Mouse (Mus musculus) heart, adult 2 months (tissue): ENCODE measurements around the gene Nub1. TPM values are rescaled to one million over a fixed set of nuclear protein-coding genes. Genes with fewer than 3 reads are reported as not detected.

Experiments used
- DNase-seq, 2 experiments: peaks; one replicate each; pipeline ENCODE4 v3.0.0; 2021
- H3K27ac ChIP-seq: fragments of 200-600 bp; 2 replicates; pipeline ENCODE4 v1.8.1; 2022
- H3K27me3 ChIP-seq: fragments of 200-500 bp; 2 replicates; pipeline ENCODE4 v1.6.1; 2012; ENCODE audit warnings: mild to moderate bottlenecking, low read length, inconsistent platforms, mixed read lengths; ENCODE audit not compliant: control insufficient read depth, insufficient read depth
- H3K36me3 ChIP-seq: fragments of 200-500 bp; 2 replicates; pipeline ENCODE4 v1.6.1; 2012; ENCODE audit warnings: low read length, inconsistent platforms; ENCODE audit not compliant: control insufficient read depth, insufficient read depth
- H3K4me1 ChIP-seq: fragments of 200-500 bp; 2 replicates; pipeline ENCODE4 v1.6.1; 2011; ENCODE audit warnings: low read length; ENCODE audit not compliant: control insufficient read depth, insufficient read depth
- H3K4me3 ChIP-seq: fragments of 200-600 bp; 2 replicates; pipeline ENCODE4 v1.8.1; 2022
- H3K79me2 ChIP-seq: fragments of 200-500 bp; replicated peaks from 2 replicates; pipeline ENCODE4 v1.6.1; 2012; ENCODE audit warnings: mild to moderate bottlenecking, inconsistent platforms, low read length, moderate library complexity, mixed read lengths; ENCODE audit not compliant: control insufficient read depth, insufficient read depth
- H3K9ac ChIP-seq: fragments of 200-500 bp; 2 replicates; pipeline ENCODE4 v1.6.1; 2012; ENCODE audit warnings: low read depth, mild to moderate bottlenecking, control low read depth, inconsistent platforms, low read length, mixed read lengths
- CTCF ChIP-seq: fragments of 200-600 bp; IDR thresholded peaks from 2 replicates; pipeline ENCODE4 v1.8.1; 2022; ENCODE audit warnings: antibody characterized with exemption, mild to moderate bottlenecking, moderate library complexity
- EP300 ChIP-seq: fragments of 200-500 bp; IDR thresholded peaks from 2 replicates; pipeline ENCODE4 v1.6.1; 2011; ENCODE audit warnings: low read depth, low read length, control low read depth; ENCODE audit not compliant: insufficient read depth
- POLR2A ChIP-seq: fragments of 200-500 bp; IDR thresholded peaks from 2 replicates; pipeline ENCODE4 v1.6.1; 2011; ENCODE audit warnings: mild to moderate bottlenecking, low read depth, low read length, control low read depth; ENCODE audit not compliant: insufficient read depth
- WGBS: fragments of 180-500 bp; shearing (Covaris S2); methylation state at CpG from one replicate; pipeline ENCODE4 v1.1.7; 2018; 5-methylcytosine and 5-hydroxymethylcytosine counted together
- intact Hi-C: fragments of 180-260 bp; cut with DNase I; formaldehyde crosslinking; loops from one replicate; pipeline ENCODE4 v1.15.1; 2025
- polyA plus RNA-seq: library from polyadenylated mRNA; depleted of rRNA; stranded (reverse); fragments of >200 nt; gene quantifications from 2 replicates; pipeline ENCODE4 v1.2.3, GENCODE M21; 2012
- total RNA-seq, 2 experiments: library from RNA; stranded (reverse); gene quantifications; 2 replicates each; pipeline ENCODE4 v1.2.3; 2021

Gene Nub1
- total and polyA plus RNA-seq, 3 experiments = 26.3 to 39.9 (median 32.2) TPM

- TF ChIP-seq CTCF (no peak), POLR2A (no peak), EP300 (no peak)
- no peaks in the 10 kb centered on the region for H3K79me2 ChIP-seq
- no peak overlapping the region for H3K9ac ChIP-seq
- H3K4me1 ChIP-seq = no peaks in the 10 kb centered on the region; the same call in 1 of the 2 replicates
- 53% methylated on average over 2 of the region's 2 CpGs for WGBS
- no peaks in the 10 kb centered on the region for H3K36me3 ChIP-seq
- peak; percentile 55 to 58 for DNase-seq
- no peak overlapping the region for H3K4me3 ChIP-seq
- H3K27me3 ChIP-seq = no peaks in the 10 kb centered on the region
- H3K27ac ChIP-seq = no peak overlapping the region; the same call in 1 of the 2 replicates
- intact Hi-C loops = no loop called here
Measured at GRCm38 (mm10) chr5:24709962-24710361, 24.6 kb downstream of the Nub1 start.

DNA sequence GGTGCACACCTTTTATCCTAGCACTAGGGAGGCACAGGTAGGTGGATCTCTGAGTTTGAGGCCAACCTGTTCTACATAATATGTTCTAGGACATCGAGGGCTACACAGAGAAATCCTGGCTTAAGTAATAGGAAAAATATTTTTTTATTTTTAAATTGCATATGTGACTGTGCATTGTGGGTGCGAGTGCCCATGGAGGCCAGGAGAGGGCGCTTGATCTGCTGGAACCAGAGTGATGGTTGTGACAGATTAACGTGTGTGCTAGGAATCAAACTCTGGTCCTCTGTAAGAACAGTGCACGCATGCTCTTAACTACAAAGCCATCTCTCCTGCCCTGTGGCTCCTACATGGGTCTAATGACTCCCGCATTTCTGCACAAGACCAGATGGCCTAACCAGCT, 26.3 kb downstream of the Nub1 start:
- H3K4me3 ChIP-seq = no peak overlapping the region
- 96% methylated on average over 6 of the region's 6 CpGs for WGBS
- intact Hi-C loops = no loop called here
- no peaks in the 10 kb centered on the region for H3K27me3 ChIP-seq
- H3K79me2 ChIP-seq = no peaks in the 10 kb centered on the region
- TF ChIP-seq CTCF = peak; percentile 36
- TF ChIP-seq POLR2A = no peak
- no peak for TF ChIP-seq EP300
- DNase-seq = no peak
- H3K36me3 ChIP-seq = no peaks in the 10 kb centered on the region
- H3K9ac ChIP-seq = no peak overlapping the region
- no peak overlapping the region for H3K27ac ChIP-seq
- no peaks in the 10 kb centered on the region; the same call in 1 of the 2 replicates for H3K4me1 ChIP-seq

- DNase-seq = no peak
Measured at GRCm38 (mm10) chr5:24713199-24713598, 27.9 kb downstream of the Nub1 start.

GRCm38 (mm10) chr5:24713987-24714386, 28.7 kb downstream of the Nub1 start:
- TF ChIP-seq EP300 = no peak
- TF ChIP-seq POLR2A = no peak
- no peak for TF ChIP-seq CTCF
- no peak overlapping the region for H3K4me3 ChIP-seq
- H3K4me1 ChIP-seq = no peaks in the 10 kb centered on the region; the same call in 1 of the 2 replicates
- H3K9ac ChIP-seq = no peak overlapping the region
- intact Hi-C loops = no loop called here
- no peaks in the 10 kb centered on the region for H3K36me3 ChIP-seq
- no peaks in the 10 kb centered on the region for H3K79me2 ChIP-seq
- H3K27ac ChIP-seq = no peak overlapping the region
- no peaks in the 10 kb centered on the region for H3K27me3 ChIP-seq
- DNase-seq = no peak
- 67% methylated on average over 6 of the region's 6 CpGs for WGBS

More at GRCm38 (mm10) chr5:24713199-24713598, 27.9 kb downstream of the Nub1 start:
- H3K27me3 ChIP-seq = no peaks in the 10 kb centered on the region
- H3K9ac ChIP-seq = no peak overlapping the region
- H3K79me2 ChIP-seq = no peaks in the 10 kb centered on the region
- no peaks in the 10 kb centered on the region for H3K36me3 ChIP-seq
- intact Hi-C loops = no loop called here
- no peak for TF ChIP-seq CTCF
- TF ChIP-seq POLR2A = no peak
- TF ChIP-seq EP300 = no peak
- H3K4me3 ChIP-seq = no peak overlapping the region
- 34% methylated on average over 2 of the region's 2 CpGs for whole genome bisulfite sequencing
- no peaks in the 10 kb centered on the region; the same call in 1 of the 2 replicates for H3K4me1 ChIP-seq
- no peak overlapping the region for H3K27ac ChIP-seq

GRCm38 (mm10) chr5:24718076-24718475, 32.7 kb downstream of the Nub1 start:
- H3K36me3 ChIP-seq = no peaks in the 10 kb centered on the region
- H3K9ac ChIP-seq = no peak overlapping the region
- no peak overlapping the region for H3K27ac ChIP-seq
- H3K27me3 ChIP-seq = no peaks in the 10 kb centered on the region
- intact Hi-C loops = no loop called here
- no peak overlapping the region for H3K4me3 ChIP-seq
- H3K4me1 ChIP-seq = no peaks in the 10 kb centered on the region; the same call in 1 of the 2 replicates
- WGBS = 93% methylated on average over 6 of the region's 6 CpGs
- no peaks in the 10 kb centered on the region for H3K79me2 ChIP-seq
- no peak for TF ChIP-seq EP300
- TF ChIP-seq CTCF = no peak
- TF ChIP-seq POLR2A = no peak
- no peak for DNase-seq

DNA sequence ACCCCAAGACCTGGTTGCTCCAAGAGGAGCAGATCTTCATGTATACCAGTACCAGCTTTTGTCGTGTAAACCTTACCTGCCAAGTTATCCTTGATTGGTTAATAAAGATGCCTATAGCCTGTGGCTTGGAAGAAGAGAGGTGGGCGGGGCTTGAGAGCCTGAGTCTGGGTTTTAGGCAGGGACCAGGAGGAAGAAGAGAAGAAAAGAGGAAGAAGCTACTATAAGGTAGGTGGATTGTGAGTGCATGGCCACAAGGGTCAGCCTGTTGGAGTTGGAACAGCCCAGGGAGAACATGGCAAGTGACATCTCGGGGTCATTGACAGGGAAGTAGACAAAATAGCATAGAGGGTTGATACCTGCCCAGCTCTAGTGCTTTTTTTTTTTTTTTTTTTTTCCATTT, 34.5 kb downstream of the Nub1 start:
- intact Hi-C loops = no loop called here
- H3K9ac ChIP-seq = no peak overlapping the region
- TF ChIP-seq EP300 = no peak
- TF ChIP-seq CTCF = no peak
- TF ChIP-seq POLR2A = no peak
- 86% methylated on average over 3 of the region's 3 CpGs for WGBS
- H3K27ac ChIP-seq = no peak overlapping the region
- H3K36me3 ChIP-seq = no peaks in the 10 kb centered on the region
- no peaks in the 10 kb centered on the region; the same call in none of the 2 replicates for H3K4me1 ChIP-seq
- no peak for DNase-seq
- H3K27me3 ChIP-seq = no peaks in the 10 kb centered on the region
- no peaks in the 10 kb centered on the region for H3K79me2 ChIP-seq
- H3K4me3 ChIP-seq = no peak overlapping the region
